Mouse (Mus musculus) thymus, postnatal 36 days (tissue): Measurements from ENCODE around the gene E2f7.
"Not testable (repeated sequence)": the region's sequence is repeated elsewhere in the genome, so short reads cannot be mapped to it uniquely, and the experiment has no call there.

Source experiments
- DNase-seq, 2 experiments: peaks; one replicate each; pipeline ENCODE4 v3.0.0; 2022; ENCODE audit warnings: mixed read lengths in 2 of 2

The E2f7 gene

DNA sequence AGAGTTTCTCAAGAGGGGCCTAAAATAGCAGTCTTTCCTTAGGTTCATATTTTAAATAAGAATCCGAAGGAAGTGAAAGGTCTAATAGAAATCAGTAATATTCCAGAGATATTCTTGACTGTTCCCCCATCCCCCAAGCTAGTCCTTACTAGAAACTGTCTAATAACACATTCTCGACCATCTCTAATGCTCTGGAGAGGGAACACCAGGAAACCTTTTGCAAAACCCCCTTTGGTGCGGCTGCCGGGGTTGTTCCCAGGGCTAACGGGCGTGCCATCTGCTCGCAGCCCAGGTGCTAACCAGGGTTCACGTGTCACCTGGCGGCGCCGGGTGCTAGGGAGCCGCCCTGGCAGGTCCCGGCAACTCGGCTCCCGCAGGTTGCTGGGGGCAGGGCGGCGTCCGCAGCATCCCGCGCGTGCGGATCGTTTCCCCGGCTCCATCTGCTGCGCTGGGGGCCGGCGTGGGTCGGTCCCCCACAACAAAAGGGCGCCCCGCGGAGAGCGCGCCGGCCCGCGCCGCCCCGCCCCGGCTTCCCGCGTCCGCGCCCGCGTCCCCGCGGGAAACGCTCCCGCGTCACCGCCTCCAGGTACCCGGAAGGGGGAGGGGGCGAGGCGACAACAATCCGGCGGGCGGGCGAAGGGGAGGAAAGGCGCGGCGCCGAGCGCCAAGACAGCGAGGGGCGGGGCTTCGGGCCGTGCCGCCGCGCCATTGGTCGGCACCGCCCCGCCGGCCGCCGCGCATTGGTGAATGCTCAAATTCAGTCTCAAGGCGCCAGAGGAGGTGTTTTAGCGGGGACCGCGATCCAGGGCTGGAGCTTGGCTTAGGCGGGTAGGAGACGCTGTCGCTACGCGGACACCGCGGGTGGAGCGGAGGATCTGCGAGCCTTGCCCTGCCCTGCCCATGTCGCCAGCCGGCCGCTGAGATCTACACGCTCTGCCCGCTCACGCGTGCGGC, at the start of gene E2f7:
TSS of gene E2f7 (plus strand) at position 754 of the 954 bp plus-strand sequence.
- peak; percentile 92 to 95 for DNase-seq

DNA sequence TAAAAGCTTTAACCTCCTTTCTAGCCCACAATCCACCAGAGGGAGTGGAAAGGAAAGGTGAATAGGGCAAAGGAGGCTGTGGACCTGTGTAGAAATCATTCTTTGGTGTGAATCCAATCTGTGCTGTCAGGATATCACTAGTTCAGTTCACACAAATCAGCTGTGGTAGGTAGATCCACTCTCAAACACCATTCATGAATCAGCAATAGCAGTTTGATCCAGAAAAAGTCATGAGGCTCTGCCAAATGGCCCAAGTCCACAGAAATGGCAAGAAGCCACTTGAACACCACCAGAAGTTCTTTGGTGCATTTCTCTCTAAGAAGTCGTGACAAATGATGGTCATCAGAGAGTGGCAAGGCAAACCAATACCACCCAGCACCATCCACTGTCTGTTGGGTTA, 44.0 kb upstream of the E2f7 start:
- no peak for DNase-seq

DNA sequence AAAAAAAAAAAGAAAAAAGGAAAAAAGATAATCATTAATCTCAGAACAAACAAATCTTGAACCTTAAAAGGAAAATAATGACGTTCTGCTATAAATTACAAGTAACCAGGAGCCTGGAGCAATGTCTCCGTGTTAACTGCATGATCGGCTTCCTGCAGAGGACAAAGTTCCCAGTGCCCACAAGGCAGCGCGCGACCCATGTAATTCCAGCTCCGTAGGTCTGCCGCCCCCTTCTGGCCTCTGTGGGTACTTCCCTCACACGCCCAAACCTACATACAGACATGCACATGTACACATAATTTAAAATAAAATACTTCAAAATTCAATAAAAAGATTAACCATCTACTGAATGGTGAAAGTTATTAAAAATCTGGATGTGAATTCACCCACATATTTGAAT, 39.6 kb upstream of the E2f7 start:
- peak; percentile 4 to 6 for DNase-seq

DNA sequence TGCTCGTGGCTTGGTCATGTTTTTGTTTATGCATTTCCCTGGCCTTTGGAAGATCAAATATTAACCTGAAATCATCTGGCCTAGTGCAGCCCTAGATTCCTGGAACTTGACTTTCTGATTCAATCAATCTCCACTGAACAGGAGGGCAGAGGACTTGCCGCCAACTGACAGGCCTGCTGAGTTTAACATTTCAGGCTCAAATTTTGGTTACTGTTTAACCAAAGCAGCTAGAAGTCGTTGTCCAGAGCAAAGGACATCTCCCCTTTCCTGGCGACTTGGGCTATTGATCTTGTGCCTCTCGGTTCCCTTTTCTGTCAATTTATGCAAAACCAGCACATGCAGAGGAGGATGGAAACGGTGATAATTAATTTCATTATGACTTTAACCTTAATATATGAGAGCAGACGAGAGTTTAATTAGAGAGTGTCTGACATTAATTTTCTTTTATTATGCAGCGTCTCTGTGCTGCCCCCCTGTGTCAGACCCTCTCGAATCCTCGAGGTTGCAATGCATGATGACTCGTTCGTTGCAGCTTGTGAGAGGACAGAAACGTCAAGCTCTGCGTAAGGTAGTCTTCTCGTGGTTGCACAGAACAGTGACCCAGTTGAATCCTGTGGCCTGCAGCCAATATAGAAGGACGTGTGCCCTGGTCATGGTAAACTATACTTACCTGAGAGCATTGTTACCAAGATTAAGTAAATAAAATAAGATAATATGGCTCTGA, 37.7 kb upstream of the E2f7 start:
- DNase-seq = no peak

DNA sequence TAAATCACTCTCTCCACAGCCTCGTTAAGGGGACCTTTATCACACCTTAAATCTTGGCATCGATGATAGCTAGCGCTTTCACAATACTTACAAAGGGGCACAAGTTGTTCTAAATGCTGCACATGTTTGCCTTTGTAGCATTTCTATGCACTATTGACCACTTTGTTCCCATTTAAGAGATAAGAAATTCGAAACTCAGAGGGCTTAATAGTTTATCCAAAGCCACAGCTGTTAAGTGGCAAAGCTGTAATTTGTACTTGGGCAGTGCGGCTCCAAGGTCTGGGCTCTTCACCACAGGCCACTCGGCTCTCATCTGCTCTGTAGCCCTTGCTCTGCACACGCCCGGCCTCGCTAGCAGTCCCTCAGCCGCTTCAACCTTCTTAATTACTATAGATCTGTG, 28.4 kb upstream of the E2f7 start:
- no peak for DNase-seq

DNA sequence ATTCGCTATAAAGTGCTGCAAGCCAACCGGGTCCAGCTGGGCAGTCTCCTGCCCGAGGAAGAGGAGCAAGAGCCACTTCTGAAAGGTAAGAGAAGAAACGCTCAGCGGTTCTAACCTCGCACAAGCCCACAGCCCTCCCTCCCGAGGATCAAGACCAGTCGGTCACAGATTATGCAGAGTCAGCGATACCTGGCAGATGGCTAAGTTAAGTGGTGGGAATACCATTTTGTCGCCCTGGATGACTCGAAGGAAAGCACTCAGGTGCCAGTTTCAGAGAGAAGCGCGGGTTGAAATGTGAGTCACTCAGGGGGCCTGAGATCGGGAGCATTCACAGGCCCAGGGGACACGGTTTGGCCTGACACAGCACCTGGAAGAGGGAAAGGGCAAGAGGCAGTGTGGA, 18.8 kb upstream of the E2f7 start:
- DNase-seq = no peak

DNA sequence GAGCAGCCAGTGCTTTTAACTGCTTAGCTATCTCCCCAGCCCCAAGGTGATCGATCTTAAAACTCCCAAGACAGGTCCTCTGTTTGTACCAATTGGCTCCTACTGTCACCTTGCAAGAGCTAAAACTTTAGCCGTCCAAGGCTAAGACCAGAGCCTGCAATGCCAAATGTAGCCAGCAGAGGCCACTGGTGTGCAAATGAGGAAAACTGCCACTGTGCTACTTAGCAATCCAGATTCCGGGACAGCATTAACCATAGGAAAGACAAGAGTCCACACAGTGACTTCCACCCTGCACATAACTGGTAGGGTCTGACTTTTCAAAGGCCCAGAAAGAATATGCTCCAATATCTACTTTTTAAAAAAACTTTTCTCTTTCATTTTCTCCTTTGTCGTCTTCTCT, 17.4 kb upstream of the E2f7 start:
- DNase-seq = peak; percentile 25 to 44

DNA sequence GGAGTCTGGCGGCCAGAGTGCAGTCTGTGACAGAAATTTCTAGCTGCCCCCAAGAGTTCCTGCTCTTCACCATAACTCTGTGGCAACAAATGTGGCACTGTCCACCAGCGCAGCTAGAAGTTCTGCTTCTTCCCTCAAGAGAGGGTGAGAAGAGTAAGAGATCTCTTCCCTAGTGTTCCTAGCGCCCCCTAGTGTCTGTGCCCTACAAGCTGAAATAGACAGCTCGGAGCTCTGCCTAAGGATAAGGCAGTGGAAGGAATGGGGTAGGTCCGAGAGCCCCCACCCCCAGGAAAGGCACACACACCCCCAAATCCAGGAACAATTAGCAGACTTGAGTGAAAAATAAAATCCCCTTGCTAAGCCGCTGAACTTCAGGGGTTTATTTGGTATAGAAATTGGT, 11.9 kb upstream of the E2f7 start:
- DNase-seq = peak; percentile 49 to 53

DNA sequence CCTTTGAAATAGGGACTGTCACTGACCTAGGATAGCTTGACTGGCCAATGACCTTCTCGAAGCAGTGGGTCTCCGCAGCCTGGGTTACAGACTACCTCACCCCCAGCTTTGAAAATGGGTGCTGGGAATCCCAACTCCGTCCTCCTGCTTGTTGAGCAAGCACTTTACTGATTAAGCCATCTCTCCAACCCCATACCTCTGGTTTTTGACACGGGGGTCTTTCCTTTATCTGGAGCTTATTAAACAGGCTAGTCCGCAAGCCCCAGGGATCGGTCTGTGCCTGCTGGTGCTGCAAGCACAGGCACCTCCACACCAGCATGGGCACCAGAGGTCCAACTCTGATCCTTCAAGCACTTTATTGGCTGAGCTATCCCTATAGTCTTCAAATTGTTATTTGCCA, 1.5 kb upstream of the E2f7 start:
- DNase-seq = no peak

DNA sequence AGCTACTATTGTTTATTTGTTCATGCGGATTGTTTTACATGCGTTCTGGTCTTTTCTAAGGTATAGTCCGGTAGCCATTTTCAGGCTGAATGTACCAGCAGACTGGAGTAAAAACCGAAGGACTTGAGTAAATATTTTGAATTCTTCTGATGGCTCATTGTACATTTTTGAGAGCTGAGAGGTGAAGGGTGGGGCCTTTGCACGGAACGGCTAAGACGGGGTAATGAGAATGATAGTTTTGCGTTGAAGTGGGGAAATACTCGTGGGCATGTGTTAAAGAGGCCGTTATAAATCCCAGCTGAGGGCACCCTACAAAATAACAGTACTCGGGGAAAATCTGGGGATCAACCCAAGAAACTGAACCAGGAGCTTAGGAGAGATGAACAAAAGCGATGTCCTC, 1.1 kb upstream of the E2f7 start:
- DNase-seq = no peak

DNA sequence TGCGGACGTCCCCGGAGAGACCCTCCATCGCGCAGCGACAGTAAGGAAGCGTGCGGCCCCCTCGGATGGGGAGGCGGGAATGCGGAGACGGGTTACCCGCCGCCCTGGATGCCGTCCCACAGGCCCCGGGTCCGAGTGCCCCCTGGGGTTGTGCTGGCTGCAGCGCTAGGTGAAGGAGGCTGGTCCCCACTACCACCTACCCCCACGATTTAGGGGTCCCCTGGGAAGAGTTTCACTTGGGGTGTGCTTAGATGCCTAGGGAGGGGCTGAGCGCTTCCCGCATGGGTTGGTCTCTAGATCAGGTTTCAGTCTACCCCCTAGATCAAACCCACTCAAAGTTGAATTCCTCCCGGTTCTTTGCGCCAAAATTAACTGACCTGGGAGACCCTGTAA, 397 bp downstream of the E2f7 start:
- DNase-seq = no peak

DNA sequence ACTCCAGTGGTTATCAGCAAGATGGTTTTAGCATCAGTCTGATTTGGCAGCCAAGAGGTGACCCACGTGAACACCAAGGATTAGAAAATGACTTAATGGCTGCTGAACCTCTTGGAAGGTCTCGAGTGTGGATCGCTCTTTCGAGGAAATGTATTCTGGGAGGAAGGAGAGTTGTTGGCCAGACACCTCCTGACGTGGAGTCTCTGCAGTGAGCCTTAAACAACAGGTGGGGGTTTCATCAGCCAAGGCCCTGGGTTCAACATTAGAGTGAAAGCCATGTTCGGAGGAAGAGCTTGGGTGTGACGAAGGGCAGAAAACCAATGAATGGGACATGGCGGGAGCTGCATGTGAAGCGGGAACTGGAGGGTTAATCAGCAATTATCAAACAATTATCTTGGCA, 3.8 kb downstream of the E2f7 start:
- DNase-seq = no peak

DNA sequence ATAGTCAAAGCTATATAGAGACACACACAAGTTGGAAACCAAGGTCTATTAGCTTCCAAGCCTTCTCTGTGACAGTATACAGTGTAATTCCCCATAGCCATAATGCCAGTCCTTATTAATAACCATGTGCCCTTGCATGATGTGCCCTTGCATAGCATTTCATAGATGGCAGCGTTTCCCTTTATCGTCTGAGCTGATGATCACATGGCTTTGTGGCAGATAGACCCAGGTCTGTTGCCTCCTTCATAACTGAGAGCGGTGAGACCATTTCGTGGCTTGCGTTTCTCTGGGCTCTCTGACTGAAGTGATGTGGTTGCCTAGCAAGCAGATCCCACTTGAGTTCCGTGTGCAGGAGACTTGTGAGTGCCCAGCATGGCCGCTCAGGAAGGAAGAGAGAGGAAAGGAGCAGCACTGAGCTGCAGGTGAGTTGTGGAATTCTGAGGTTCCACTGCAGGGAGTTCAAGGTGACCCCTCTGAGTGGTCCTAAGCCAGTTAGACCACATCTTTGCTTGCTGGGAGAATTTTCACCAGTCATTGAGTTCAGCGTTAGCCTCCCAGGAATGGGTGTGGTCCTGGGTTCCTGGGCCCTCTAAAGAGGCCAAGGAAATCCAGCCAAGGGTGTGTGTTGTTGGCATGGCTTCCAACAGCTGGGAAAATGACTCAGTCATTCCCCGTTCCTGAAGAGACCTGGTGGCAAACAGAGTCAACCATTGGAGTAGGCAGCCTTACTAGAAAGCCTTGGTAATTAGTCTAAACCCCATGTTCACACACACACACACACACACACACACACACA, 4.5 kb downstream of the E2f7 start:
- DNase-seq = no peak

DNA sequence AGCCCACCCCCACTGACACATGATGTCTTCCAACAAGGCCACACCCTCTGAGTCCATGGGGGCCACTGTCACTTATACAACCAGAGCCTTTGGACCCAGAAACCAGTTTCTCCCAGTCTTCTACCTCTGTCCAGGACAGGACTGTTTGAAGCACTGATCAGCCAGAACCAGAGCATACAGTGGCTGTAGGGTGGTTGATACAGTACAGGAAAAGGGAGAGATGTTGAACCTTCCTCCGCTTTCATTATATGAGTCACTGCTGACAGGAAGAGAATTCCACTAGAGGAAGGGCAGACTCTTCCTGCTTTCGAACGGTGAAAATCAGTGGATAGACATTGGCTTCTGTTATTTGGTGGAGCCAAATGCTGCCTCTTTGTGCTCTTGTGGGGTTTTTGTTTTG, 7.6 kb downstream of the E2f7 start:
- DNase-seq = no peak

DNA sequence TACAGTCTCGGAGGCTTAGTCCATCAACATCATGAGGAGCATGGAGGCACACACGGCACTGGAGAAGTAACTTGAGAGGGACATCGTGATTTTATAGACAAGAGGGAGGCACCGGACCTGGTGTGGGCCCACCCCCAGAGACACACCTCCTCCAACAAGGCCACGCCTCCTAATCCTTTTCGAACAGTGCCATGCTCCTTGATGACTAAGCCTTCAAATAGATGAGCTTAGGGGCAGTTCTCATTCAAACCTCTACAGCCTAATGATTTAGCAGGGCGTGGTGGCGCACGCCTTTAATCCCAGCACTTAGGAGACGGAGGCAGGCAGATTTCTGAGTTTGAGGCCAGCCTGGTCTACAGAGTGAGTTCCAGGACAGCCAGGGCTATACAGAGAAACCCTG, 10.3 kb downstream of the E2f7 start:
- DNase-seq = no peak

DNA sequence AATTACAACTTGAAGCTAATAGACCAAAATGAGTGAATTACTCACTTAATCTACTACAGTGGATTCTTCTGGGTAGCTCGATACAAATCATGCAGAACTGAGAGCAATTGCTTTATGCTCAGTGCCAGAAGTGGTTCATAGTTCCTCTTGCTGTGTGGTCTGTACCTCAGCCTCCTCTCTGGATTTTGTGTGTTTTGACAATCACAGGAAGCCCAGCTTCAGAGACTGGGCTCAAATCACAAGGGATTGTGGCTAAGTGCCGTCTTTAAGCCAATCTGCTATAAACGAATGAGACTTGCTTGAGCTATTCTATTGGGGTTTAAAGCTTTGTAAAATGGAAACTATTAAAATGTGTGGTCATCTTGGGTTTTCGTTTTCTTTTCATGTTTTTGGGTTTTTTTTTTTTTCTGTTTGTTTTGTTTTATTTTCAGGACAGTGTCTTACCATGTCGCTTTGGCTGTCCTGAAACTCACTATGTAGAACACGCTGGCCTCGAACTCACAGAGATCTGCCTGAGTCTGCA, 11.1 kb downstream of the E2f7 start:
- DNase-seq = no peak

DNA sequence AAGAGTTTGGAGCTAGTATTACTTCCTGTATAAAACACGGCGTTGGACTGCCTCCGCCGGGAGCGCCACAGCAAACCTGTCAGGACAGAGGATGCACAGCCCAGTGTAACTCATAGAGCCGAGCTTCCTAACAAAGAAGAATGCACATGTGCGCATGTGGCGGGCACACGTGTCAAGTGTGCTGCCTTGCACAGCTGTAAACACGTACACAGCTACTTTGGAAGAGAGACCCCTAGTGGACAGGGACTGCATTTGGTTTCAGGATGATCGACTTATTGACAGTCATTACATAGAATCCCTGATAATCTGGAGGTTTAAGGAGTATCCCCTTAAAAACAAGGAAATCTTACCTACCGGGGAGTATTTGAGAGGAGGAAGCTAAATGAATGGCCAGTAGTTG, 15.3 kb downstream of the E2f7 start:
- DNase-seq = not testable (repeated sequence)

DNA sequence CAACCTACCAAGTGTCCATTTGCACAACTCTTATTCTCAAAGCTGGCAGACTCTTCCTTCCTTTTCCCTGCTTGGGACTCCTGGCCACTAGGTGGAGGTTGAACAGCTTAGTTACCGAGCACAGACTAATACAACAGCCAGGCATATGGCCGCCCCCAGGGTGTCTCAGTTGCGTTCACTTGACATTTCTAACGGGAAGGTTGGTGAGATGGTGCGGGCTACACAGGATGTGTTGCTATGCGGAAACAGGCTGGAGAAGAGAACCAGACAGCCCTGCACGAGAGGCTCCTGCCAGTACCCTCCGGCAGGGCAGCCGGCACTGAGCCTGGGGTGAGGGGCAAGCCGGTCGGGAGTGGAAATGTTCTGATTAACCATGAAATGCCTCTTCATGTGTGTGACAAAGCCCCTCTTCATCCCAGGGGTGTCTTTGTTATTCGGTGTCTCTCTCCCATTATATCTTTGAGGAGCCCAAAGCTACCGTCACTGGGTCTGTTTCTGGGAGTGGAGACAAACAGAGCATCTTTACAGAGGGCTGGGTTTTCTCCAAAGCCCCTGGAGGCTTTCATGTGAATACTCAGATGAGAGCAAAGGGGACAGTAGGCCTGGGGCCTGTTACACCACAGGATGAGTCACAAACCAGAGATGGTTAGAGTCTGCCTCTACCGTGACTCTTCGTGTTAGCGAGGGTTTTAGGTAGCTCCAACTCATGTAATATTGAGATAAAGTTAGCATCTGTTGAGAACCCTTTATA, 17.1 kb downstream of the E2f7 start:
- DNase-seq = no peak

DNA sequence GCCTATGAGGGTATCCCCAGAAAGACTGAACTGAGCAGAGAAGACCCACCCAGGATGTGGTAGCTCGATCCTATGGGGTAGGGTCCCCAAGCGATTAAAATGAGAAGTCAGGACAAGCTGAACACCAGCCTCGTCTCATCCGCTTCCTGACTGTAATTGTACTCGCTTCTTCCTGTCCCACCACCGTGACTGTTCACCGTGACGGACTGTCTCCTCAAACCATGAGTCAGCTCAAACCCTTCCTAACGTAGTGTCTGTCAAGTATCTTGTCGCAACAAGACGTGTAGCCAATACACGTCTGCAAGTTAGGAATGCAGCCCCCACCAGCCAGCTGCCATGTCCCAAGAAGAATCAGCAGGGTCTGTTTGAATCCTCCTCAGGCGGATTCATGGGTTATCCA, 18.2 kb downstream of the E2f7 start:
- no peak for DNase-seq

DNA sequence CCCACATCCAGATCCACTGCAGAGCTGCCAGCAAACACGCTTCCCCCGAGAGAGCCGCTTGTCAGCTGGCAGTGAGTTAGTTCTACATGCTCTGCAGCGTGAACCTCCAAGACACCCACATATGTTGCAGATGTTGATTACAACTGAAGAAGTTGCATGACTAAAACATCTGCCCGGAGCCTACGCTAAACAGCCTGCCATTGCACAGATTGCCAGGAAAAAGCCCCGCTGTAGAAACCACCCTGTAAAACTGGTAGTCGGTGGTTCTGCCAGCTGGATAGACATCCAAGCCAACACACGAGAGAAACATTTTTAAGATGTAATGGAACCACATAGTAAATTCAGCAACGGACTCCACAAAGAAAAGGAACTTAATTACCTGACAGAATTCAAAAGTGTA, 24.3 kb downstream of the E2f7 start:
- no peak for DNase-seq

DNA sequence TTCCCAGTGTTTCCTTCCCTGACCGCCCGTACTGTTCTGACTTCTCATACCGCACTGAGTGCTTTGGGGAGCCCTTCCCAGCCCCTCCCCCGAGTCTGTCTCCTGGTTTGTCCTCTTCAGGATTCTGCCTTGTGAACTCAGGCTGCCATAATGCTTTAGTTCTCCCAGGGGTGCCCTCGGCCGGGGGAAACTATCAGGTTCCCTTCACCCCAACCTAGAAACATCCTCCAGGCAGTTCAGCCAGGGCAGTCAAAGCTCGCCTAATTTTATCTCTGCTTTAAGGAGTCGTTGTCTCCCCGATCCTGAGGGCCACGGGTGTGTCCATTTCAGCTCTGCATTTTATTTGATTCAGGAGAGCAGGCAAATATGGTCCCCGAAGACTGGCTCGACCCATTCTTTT, 28.0 kb downstream of the E2f7 start:
- no peak for DNase-seq

DNA sequence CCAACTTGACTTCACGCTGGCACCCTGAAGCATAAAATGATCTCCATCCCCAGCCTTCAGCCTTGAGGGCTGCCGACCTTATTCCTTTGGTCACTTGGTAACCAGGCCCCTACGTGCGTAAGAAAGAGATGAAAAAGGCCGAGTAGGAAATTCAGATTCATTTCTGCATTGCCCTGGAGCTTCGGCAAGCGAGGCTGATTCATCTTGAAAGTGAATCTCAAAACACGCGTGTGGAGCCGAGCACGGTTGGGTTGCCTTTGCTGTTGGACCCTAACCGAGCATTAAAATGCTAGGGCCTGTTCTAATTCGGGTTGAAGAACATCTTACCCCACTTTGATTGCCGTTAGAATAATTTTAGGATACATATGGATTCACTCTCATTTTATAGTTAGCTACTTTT, 28.6 kb downstream of the E2f7 start:
- no peak for DNase-seq
